Mouse (Mus musculus) testis, postnatal 10 days (tissue): ENCODE results near the gene Cmklr1.

Experiments used
- DNase-seq: peaks from one replicate; pipeline ENCODE4 v3.0.0; 2021; ENCODE audit warnings: low spot score

The Cmklr1 gene

DNA sequence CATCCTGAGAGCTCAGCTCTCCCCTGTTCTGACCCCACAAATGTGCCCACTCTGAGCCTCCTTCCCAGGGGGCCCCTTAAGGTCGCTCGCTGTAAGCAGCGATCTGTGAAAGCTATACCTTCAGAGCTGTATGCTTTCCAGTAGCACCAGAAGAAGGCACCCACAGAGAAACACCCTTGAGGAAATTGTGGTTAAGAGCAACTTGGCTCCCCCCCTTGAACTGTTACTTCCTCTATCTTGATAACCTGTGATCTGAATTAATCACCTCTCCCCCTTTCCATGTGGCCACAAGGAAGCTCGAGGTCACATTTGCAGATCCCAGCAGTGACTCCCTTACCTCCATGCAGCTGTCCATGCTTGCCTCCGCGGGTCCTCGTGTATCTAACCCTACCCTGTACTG lies 29.2 kb downstream of the Cmklr1 start:
- DNase-seq, result no peak

DNA sequence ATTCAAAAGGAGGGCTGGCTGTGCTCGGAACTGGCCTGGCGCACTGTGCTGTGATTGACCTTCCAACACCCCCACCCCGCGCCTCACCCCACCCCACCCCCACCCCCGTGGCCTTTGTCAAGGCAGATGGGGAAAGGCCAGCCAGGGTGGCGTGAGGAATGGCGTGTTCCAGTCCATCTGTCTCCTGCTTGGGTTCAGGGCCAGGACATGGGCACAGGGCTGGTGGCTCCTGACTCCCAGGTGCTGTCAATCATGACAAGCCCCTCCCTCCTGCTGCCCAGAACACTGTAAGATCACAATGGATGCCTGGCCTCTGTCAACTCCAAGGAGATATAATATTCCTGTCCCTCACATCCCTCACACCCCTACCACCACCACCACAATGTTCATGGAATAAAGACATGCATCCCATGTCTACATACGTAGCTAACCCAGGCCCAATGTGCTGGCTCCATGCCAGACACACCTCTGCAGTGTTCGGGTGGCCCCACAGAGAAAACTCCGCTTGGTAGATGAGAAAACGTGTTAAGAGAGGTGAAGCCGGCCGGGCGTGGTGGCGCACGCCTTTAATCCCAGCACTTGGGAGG lies 30.0 kb downstream of the Cmklr1 start:
- no peak for DNase-seq

DNA sequence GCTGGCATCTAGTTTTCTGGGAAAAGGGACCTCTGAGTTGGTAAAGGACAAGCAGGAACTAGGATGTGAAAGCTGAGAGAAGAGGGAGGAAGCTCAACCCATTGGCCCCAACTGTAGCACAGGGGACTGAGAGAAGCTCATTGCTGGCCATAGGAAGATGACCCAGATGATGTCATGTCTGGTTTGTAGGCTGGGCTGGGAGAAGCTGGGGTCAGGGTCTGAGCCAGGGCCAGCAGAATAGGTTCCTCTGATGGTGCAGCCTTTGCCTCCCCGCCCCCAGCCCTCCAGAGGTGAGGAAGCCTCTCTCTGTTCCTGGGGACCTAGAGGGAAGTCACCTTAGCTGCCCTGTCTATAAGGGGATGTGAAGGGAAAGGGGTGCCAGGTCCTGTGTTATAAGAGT lies 31.1 kb downstream of the Cmklr1 start:
- no peak for DNase-seq

DNA sequence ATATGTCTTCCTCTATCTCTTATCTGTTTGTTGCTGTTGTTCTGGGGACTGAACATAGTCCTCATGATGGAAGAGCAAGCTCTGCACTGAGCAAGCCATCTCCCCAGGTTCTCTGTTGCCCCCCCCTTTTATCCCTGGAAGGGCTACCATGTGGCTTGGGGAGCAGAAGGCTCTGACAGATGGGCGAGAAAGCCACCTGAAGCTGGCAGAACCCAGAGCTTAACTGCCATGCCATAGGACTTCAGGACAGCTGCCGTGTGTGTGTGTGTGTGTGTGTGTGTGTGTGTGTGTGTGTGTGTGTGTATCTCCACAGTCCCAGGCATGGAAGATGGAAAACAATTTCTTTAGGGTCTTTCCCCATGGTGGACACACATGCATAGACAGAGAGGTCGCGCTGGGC lies 31.5 kb downstream of the Cmklr1 start:
- DNase-seq, result no peak

DNA sequence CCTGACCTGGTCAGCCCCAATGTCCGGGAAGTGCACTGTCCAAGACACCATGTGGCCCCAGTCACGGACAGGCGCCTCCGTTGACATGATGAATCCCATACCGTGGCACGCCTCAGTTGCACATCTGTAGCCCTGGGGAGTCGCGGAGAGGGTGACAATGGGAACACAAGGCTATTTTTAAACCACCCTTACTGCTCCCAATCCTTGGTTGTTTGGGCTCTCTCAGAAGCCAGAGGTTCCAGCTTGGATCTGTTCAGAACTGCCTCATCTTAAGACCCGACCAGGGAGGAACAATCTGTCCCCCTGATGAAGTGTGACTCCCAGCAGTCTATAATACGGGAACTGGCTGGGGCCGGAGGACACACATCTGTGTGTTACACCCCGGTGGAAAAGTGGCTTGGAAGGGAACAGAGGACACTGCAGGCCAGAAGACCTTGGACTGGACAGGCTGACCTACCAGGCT lies 38.4 kb downstream of the Cmklr1 start:
- DNase-seq, result no peak

DNA sequence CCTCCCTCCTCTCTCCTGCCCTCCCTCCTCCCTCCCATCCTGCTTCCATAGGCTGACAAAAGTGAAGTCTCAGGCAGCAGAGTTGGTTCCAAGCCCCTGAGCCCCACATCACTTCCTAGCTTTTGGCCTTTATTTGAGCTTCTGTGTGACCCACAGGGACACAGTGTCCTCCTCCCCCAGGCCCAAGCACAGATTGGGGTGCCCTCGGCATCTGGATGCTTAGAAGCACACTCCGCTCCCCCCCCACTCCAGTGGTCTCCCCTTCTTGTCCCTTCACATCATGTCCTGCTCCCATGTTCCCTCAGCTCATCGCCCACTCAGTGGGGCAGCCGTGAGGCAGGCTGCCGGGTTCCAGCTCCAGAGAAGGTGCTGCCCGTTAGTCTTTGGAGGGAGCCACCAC lies 39.1 kb downstream of the Cmklr1 start:
- DNase-seq, result no peak

DNA sequence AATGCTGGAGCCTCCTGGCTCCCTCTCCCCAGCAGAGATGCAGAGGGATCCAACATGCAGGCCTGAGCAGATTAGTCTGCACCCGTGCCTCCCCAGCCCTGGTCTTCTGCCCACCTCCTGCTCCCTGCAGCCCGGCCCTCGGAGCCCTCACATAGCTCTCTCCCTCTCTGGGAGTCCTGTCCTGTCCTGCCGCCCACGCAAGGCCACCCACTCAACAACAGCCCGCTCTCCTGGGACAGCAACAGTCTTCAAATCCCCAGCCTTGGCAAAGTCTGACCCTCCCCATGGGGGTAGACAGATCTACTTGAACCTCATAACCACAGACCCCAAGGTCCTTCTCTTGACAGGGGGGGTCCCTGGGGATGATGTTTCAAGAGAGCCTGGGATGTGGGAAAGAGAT lies 39.7 kb downstream of the Cmklr1 start:
- DNase-seq, result no peak

DNA sequence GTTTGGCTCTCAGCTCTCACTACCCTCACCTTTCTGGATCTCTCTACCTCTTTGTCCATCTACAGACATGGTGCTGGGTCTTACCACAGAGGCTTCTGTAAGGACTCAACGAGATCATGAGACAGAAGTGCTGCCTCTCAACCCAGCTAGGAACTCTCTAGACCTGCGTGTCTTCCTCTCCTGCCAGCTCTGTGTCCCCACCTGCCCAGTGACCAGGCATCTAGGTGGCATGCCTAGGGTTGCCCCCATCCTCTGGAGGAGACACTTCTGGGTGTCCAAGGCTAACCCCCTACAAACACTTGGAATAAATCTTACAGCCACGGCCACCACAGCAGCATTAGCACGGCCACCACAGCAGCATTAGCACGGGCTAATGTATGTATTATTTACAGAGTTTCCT lies 40.3 kb downstream of the Cmklr1 start:
- no peak for DNase-seq

DNA sequence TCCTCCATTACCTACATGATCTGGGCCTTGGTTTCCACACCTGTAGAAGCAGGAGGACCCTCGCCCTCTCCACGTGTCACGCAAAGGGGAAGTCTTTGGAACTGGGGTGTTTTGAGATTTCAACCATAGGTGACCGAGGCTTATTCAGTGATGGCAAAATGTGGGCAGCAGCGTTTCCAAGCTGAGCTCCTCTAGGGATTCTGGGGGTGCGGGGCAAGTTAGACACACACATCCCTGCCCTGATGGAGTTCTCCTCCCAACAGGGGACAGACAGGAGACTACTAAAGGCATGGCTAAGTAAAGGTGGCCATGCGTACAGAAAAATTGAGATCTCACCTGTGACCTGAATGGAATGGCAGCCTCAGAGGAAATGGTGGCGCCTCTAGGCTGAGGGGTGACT lies 41.7 kb downstream of the Cmklr1 start:
- DNase-seq, result no peak

DNA sequence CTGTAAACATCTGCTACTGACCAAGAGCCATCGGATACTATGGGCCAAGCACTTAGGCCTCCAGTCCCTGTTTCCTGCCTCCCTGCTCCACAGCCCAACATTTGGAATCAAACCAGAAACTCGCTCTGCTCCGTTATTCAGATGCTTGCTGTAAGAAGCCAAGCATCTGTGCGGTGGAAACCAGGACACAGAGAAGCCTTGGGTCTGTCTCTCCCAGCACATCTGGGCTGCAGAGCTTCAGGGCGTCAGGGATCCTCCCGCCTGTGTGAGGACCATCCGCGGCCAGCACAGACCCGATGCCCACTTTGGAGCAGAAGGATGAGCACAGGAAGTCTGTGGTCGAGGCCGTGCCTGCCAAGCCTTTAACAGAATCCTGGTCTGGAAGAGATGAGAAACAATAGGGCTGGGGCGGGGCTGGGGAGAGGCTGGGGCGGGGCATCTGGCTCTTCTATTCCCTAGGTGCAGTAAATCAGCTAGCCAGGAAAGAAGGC lies 42.2 kb downstream of the Cmklr1 start:
- no peak for DNase-seq

DNA sequence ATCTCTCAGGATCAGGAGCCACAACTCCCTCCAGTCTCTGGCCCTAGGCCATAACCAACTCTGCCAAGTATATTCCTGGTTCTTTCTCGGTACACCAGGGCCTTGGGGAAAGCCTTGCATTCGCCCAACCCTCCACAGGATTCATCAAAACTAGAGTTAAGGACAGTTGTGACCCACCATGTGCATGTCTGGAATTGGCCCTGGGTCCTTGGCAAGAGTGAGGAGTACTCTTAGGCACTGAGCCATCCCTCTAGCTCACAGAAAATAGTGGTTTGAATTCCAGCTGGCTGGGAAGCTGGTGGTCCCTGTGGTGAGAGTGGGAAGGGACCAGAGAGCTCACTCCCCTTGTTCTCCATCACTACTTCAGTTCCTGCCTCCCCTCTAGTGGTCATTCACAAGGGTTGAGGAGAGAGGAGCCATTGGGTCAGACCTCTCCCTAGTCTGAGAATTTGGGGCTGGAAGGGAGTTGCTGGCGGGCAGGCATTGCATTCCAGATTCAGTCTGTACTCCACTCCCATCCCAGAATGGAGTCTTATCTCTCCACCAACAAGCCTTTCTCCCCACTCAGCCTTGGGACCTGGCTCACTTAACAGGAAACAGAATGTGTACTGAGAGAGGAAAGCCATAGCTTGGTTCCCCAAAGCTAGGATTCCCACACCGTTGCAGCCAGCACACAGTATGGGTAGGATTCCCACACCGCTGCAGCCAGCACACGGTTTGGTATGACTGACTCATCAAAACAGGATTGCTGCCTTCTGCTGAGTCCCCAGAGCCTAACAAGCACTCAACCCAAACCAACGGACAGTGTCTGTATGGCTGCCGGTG lies 43.1 kb downstream of the Cmklr1 start:
- no peak for DNase-seq

DNA sequence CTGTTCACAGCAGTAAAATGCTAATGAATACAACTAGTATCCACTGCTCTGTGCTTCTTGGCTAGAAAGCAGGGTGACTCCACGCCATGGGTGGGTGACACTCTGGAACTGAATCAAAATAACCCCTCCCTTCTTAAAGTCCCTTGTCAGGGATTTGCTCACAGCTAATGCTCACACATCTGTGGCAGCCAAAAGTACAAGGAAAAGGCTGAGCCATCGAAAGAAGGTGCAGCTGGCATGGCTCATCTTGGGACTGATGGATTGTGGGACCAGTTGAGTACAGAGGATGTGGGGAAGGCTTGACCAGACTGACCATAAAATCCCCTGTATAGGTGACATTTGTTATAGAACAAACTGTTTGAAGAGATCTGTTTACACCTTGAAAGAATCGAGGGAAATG lies 44.1 kb downstream of the Cmklr1 start:
- no peak for DNase-seq

DNA sequence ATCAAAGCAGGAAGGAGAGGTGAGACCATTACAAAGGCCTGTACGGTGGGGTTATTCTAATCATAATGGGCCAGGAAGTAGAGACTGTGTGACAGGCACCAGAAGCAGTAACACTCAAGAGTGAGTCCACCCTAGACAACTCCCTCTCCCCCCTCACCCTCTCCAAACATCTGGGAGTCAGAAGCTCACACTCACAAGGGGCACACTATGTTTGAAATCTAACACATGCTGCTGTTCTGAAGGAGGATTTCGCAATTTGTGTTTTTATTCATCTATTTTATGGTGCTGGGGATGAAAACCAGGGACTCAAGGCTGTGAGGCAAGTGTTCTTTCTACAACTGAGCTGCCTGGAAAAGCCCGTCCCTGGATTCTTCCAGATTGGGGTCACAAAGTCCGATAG lies 45.5 kb downstream of the Cmklr1 start:
- DNase-seq, result no peak

DNA sequence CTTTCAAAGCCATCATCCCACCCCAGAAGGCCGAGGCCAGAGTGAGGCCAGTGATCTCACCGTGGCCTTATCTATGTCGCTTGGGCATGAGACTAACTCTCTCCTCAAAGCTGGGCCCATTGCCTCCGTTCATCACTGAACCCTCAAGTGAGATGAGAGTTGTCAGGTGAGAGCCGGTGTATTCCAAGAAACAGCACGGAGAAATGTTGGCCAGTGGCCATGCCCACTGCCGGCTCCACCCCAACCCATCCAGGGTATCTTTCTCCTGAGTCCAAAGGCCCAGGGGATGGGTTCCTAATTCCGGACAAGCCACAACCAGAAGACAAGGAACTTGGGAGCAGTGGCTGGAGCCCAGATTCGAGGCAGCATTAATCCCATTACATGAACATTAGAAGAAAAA lies 46.8 kb downstream of the Cmklr1 start:
- no peak for DNase-seq

DNA sequence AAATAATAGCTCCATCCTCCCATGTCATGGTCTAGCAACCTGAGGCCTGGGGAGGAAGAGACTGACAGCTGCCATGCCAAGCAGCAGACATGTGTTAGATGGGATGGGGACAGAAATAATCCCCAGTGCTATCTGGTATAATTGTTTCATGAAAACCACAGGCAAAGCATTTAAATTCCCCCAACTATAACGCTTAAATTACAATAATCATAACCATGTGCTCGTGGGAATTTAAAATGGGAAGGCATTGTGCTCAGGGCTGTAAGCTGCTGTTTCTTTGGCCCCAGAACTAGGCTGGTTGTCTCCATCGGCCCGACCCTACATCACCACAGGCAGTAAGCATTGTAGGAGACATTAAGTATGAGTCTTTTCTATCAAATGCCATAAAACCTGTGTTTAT lies 49.4 kb downstream of the Cmklr1 start:
- DNase-seq, result no peak

DNA sequence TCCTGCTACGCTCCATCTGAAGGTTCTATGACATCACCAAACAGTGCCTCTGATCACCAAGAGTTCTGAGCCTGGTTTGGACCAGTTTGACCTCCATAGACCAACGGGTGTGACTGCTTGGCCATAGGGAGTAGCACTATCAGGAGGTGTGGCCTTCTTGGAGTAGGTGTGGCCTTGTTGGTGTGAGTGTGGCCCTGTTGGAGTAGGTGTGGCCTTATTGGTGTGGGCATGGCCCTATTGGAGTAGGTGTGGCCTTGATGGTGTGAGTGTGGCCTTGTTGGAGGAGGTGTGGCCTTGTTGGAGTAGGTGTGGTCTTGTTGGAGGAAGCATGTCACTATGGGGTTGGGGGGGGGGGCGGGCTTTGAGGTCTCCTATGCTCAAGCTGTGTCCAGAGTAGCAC lies 50.0 kb downstream of the Cmklr1 start:
- DNase-seq, result no peak

DNA sequence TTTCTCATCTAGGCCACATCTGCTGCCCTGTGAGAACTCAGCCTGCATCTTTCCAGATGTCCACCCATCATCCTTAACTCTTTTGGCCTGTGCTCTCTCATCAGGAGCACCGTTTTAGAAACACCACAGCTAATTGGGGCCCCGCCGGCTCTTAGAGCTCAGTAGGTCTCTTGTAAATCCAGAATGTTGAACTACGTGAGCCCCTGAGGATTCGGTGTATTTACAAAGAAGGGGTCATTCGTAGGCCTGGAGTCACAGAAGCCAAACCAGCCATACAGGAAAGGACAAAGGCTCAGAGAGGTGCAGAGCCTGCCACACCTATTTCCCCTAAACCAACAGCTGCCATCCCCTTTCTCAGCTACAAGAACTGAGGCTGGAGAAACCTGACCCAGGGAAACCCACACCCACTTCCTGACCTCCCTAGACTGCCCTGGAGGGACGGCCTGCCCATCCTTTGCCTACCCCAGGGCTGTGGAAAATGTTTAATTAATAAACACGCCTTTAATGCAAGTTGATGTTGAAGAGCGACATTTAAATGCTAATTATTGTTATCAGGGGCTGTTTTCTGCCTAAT lies 53.4 kb downstream of the Cmklr1 start:
- no peak for DNase-seq

DNA sequence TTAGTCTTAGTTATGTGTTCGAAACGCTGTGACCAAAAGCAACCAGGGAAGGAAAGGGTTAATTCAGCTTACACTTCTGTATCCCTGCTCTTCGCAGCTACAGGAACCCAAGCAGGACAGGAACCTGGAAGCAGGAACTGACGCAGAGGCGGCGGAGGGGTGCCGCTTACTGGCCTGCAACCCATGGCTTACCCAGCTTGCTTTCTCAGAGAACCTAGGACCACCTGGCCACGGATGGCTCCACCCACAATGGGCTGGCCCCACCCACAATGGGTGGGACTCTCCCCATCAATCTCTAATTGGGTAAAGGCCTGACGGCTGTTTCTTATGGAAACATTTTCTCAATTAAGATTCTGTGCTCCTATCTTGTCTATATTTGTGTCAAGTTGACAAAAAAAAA lies 54.0 kb downstream of the Cmklr1 start:
- no peak for DNase-seq

DNA sequence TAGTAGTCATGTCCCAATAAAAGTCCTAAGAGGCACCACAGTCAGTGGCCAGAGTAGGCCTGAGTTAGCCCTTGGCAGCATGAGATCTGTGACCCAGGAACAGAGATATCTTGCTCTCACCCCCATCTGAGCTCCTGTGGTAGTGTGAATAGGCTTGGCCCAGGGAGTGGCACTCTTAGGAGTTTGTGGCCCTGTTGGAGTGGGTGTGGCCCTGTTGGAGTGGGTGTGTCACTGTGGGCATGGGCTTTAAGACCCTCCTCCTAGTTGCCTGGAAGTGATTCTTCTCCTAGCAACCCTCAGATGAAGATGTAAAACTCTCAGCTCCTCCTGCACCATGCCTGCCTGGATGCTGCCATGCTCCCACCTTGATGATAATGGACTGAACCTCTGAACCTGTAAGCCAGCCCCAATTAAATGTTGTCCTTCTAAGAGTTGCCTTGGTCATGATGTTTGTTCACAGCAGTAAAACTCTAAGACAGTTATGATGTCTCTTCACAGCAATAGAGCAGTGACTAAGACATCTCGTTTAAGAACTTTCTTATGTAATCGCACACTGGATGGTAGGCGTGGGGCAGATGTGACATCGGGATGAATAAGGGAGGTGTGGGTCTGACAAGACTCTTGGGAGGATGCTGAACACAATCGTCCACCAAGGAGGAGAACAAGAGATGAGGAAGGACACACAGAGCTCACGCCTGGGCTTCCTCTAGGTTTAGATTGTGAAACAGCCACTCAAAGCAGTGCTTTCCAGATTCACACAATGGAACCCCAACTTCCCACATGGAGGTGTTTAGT lies 56.1 kb downstream of the Cmklr1 start:
- DNase-seq, result no peak

DNA sequence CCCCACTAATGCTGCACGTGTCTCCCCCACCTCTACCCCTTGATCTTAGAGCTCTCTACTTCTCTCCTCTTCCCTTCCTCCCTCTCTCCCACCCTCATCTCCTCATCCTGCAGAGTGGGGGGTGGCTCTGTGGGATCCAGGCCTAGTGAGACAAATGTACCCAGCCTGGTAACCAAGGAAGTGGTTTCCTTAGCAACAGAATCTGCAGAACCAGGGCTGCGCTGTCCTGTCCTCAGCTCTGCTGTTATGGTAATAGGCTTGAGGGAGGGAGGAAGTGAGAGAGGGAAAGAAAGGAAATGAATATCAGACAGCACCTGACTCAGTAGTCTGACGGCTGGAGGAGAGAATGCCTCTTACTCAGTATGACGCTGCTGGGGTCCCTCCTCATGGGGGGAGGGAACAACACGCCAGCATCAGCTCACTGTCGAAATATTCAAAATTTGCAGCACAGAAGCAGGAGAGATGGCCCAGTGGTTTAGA lies 58.4 kb downstream of the Cmklr1 start:
- no peak for DNase-seq

DNA sequence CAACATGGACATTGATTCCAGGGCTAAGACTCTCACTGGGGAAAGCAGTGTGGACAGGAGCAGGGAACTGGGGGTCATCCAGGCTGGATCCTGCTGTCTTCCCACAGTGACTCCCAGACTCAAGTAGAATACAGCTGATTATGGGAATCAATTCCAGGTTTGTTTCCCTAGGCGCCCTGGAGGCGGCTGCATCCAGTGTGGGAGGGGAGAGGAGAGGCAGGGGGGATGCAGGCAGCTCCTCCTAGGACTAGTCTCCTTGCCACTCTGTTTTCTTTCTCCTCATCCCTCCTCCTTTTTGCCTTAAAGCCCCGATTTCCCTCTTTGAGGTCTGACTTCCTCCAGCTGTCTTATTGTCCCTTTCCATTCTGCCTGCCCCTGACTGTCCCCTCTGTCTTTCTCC lies 59.1 kb downstream of the Cmklr1 start:
- no peak for DNase-seq

DNA sequence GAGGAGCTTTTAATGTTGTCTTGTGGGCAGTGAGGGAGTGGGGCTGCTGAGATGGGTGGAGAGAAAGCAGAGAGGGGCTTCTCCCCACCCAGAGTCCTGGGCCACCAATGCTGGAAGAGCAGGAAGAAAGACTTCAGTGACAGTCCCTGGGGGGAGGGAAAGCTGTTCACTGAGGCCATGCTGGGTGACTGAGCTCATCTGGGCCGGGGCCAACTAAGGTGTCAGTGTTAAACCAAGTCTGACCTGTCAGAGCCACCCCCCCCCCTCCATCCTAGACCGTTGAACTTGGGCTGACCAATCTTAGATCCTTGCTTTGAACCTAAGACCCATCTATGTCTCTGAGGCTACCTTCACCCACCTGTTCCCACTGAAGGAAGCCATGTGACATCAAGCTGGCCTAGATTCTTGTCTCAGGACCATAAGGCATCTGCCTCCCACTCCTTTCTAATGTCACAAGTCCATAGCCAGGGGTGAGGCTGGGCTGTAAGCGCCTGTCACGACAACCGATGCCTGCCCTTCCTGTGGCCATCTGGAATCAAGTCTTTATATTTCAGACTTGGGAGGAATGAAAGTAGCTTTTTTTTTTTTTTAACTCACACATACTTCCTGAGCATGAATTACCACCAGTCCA lies 60.1 kb downstream of the Cmklr1 start:
- no peak for DNase-seq
